Mouse (Mus musculus): ENCODE data around the gene Tsn. TPM values are rescaled to one million over a fixed set of nuclear protein-coding genes. Genes with fewer than 3 reads are reported as not detected.

Gene Tsn
- total RNA-seq (2023), result 81.7 to 90.6 TPM (median 86.0 TPM) in 4 replicates

DNA sequence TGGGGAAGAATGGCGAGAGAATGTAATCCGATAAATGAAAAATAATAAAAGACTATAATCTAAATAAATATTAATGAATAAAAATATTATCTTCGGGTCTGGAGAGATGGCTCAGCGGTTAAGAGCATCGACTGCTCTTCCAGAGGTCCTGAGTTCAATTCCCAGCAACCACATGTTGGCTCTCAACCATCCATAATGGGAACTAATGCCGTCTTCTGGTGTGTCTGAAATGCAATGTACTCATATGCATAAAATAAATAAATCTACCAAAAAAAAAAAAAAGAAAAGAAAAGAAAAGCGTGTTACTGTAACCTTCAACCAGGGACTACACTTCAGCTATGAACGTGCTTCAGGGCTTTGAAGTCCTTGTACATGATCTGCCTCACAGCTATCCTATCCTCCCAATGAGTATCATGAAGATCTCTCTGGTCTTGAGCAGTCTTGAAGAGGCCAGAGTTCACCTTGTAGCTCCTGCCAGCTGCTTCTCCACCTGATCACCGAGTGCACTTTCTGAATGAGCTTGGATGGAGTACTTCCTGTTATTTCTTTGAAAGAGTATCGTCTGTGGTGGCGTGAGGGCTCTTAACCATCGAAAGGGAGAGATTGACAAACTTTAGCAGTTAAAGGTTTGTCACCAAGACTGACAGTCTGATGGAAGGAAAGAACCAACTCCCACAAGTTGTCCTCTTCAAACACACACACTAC, at the start of gene Tsn:
Gene Tsn (minus strand): TSS at position 118 of the 705 bp plus-strand sequence.

DNA sequence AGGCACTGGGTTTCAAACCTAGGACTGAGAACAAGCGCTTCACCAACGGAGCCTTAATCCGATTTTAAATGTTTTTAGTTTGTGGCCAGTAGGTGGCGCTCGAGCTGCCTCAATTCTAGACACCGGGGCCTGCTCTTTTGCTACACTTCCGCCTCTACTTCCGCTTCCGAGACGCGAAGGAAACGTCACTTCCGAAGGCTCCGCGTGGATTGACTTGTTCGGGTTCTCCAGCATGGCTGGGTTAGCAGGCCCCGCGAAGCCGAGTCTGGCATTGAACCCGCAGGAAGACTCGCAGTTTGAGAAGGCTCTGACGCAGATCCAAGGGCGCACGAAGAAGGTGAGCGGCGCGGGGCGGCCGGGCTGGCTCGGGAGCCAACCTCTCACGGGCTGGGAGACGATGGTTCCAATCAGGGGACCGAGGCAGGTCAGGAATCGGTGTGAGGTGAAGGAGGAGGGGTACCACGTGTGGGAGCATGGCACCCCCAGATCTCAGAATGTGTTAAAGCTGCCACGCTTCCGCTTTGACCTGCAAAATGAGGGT, 10.2 kb upstream of the Tsn start, which contains the start of gene Nifk:
Gene Nifk (plus strand): TSS at position 179 of the 541 bp plus-strand sequence.

Other genes starting within 250 kb of the Tsn start
- gene Gm29106, start 135.2 kb downstream of the Tsn start, total RNA-seq (2023), result not detected in 4 replicates
- gene Nifk, start 10.1 kb upstream of the Tsn start, total RNA-seq (2023), result 31.2 to 37.7 TPM (median 37.4 TPM) in 4 replicates
- 133 to 150 TPM (median 141 TPM) in 4 replicates for gene Clasp1, start 77.3 kb upstream of the Tsn start, total RNA-seq (2023)